In the genomic region with DNA sequence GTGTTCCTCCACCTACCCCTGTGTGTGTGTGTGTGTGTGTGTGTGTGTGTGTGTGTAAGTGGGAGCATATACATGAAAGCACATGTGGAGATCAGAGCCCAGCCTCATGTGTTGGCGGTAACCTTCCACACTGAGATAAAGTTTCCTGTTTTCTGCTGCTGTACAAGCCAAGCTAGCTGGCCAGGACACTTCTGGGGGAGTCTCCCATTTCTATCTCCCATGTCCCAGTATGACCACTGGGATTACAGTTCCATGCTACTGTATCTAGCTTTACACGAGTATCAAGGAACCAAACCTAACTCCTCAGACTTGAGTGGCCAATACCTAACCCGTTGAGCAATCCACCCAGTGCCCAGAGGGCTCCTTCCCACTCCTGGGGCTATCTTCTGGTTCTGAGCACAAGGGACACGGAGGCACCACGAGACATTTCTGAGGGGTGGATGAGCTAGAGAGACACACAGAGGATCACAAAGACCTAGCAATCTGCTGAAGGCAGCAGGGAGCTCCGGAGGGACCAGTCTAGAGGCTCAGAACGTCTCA, we compare ENCODE assay signal across 20 mouse cellular contexts. TPM values are rescaled to one million over a fixed set of nuclear protein-coding genes. Genes with fewer than 3 reads are reported as not detected.
DNase-seq lines count a peak whose midpoint lies in the region; ATAC-seq and TF ChIP-seq lines count a peak whose summit lies in the region.
"Had no signal": no experiment of that assay in that cellular context is flagged by ENCODE, and none has a peak within 500 bp of the region (broad histone marks: within the 10 kb centered on the region; RNA-seq: fewer than 3 reads in every experiment).

No protein-coding gene starts in this region.

- ATAC-seq in kidney, postnatal 0 days (replicated peaks; ENCODE audit: low FRiP score, low read depth) = no peak
- ATAC-seq in stomach, embryonic 15.5 days (ENCODE audit: insufficient read depth, low FRiP score, low read depth) = no peak
- no peak for ATAC-seq in stomach, postnatal 0 days (ENCODE audit: low FRiP score, low TSS enrichment)
- ATAC-seq in limb, embryonic 15.5 days (ENCODE audit: insufficient number of reproducible peaks, low FRiP score, low TSS enrichment, low read depth) = no peak
- no peak for ATAC-seq in midbrain, embryonic 11.5 days (ENCODE audit: low FRiP score)
- ATAC-seq: CD4-positive, CD25-positive, alpha-beta regulatory T cell, adult 4 months had no signal

- no peak for TF ChIP-seq CTCF in heart, adult 2 months (IDR thresholded peaks at IDR 0.05)
- no peak for TF ChIP-seq CTCF in kidney, postnatal 0 days (IDR thresholded peaks at IDR 0.05; ENCODE audit: low read depth)
- TF ChIP-seq CTCF in stomach, postnatal 0 days (IDR thresholded peaks at IDR 0.05; ENCODE audit: low read depth) = no peak

- H3K4me2 ChIP-seq in kidney, postnatal 0 days (ENCODE audit: low read length) = no peak overlapping the region
- no peak overlapping the region for H3K4me2 ChIP-seq in stomach, embryonic 15.5 days
- no peak overlapping the region for H3K4me2 ChIP-seq in stomach, postnatal 0 days (replicated peaks; ENCODE audit: low read depth)
- no peak overlapping the region for H3K4me2 ChIP-seq in limb, embryonic 15.5 days
- H3K4me2 ChIP-seq in midbrain, embryonic 11.5 days = no peak overlapping the region
- H3K4me2 ChIP-seq: hindbrain, embryonic 12.5 days; midbrain, embryonic 12.5 days; neural tube, embryonic 15.5 days had no signal

- H3K9ac ChIP-seq in heart, adult 2 months (ENCODE audit: low read depth, low read length) = peak overlapping the region; percentile 46
- H3K9ac ChIP-seq in kidney, postnatal 0 days (ENCODE audit: low read depth, low read length) = no peak overlapping the region
- no peak overlapping the region for H3K9ac ChIP-seq in stomach, embryonic 15.5 days
- H3K9ac ChIP-seq in stomach, postnatal 0 days (ENCODE audit: low read length) = no peak overlapping the region
- H3K9ac ChIP-seq in limb, embryonic 15.5 days = no peak overlapping the region
- no peak overlapping the region for H3K9ac ChIP-seq in midbrain, embryonic 11.5 days (ENCODE audit: low read length)
- H3K9ac ChIP-seq: hindbrain, embryonic 12.5 days; midbrain, embryonic 12.5 days; neural tube, embryonic 15.5 days had no signal

- TF ChIP-seq EP300 in heart, adult 2 months (IDR thresholded peaks at IDR 0.05; ENCODE audit: insufficient read depth, low read depth, low read length) = no peak
- no peak for TF ChIP-seq EP300 in stomach, postnatal 0 days (optimal IDR thresholded peaks at IDR 0.05)

- H3K4me3 ChIP-seq in heart, adult 2 months = no peak overlapping the region
- H3K4me3 ChIP-seq in heart, embryonic 10.5 days = no peak overlapping the region
- H3K4me3 ChIP-seq in kidney, postnatal 0 days (replicated peaks; ENCODE audit: low read depth, low read length) = no peak overlapping the region
- H3K4me3 ChIP-seq in stomach, embryonic 15.5 days (replicated peaks) = no peak overlapping the region
- no peak overlapping the region for H3K4me3 ChIP-seq in stomach, postnatal 0 days (ENCODE audit: low read depth, low read length)
- H3K4me3 ChIP-seq in limb, embryonic 15.5 days = no peak overlapping the region
- H3K4me3 ChIP-seq in midbrain, embryonic 11.5 days (ENCODE audit: low read depth, low read length) = no peak overlapping the region
- H3K4me3 ChIP-seq: forebrain, embryonic 10.5 days; hindbrain, embryonic 12.5 days; midbrain, embryonic 12.5 days; neural tube, embryonic 15.5 days had no signal

- H3K27ac ChIP-seq in heart, adult 2 months = peak overlapping the region; percentile 17; the same call in 1 of the 2 replicates
- H3K27ac ChIP-seq in heart, embryonic 10.5 days = no peak overlapping the region
- peak overlapping the region; percentile 31; the same call in 1 of the 2 replicates for H3K27ac ChIP-seq in kidney, postnatal 0 days
- peak overlapping the region; percentile 14; the same call in 1 of the 2 replicates for H3K27ac ChIP-seq in stomach, embryonic 15.5 days
- no peak overlapping the region for H3K27ac ChIP-seq in stomach, postnatal 0 days (replicated peaks)
- H3K27ac ChIP-seq in limb, embryonic 15.5 days = peak overlapping the region; percentile 51; the same call in 1 of the 2 replicates
- no peak overlapping the region for H3K27ac ChIP-seq in midbrain, embryonic 11.5 days (ENCODE audit: low read depth, low read length)
- H3K27ac ChIP-seq: forebrain, embryonic 10.5 days; hindbrain, embryonic 12.5 days; midbrain, embryonic 12.5 days; neural tube, embryonic 15.5 days had no signal

- no peak for DNase-seq in heart, adult 2 months
- DNase-seq in heart, embryonic 10.5 days (ENCODE audit: low spot score) = no peak
- DNase-seq in kidney, postnatal 0 days (ENCODE audit: low spot score) = no peak
- DNase-seq in kidney, adult 18-20 months = no peak
- DNase-seq in stomach, postnatal 0 days (ENCODE audit: low spot score) = no peak
- no peak for DNase-seq in midbrain, embryonic 11.5 days (ENCODE audit: low spot score, missing footprints)
- DNase-seq: retina, postnatal 1 day; thymus, postnatal 36 days had no signal

- intact Hi-C loops in heart, adult 2 months (cut with DNase I) = loop anchor here (2.0 kb wide), 1 partner anchor 79 kb away; no protein-coding TSS in a partner anchor

- no peaks in the 10 kb centered on the region for H3K79me2 ChIP-seq in heart, adult 2 months (replicated peaks; ENCODE audit: control insufficient read depth, insufficient read depth, low read length)

- H3K9me3 ChIP-seq in heart, embryonic 10.5 days = no peaks in the 10 kb centered on the region
- H3K9me3 ChIP-seq in kidney, postnatal 0 days (replicated peaks; ENCODE audit: low read length) = no peaks in the 10 kb centered on the region
- no peaks in the 10 kb centered on the region for H3K9me3 ChIP-seq in stomach, embryonic 15.5 days
- H3K9me3 ChIP-seq in stomach, postnatal 0 days (ENCODE audit: control insufficient read depth, low read length) = no peaks in the 10 kb centered on the region
- no peaks in the 10 kb centered on the region for H3K9me3 ChIP-seq in limb, embryonic 15.5 days
- H3K9me3 ChIP-seq in midbrain, embryonic 11.5 days (ENCODE audit: control insufficient read depth, low read length) = no peaks in the 10 kb centered on the region
- H3K9me3 ChIP-seq: hindbrain, embryonic 12.5 days; midbrain, embryonic 12.5 days; neural tube, embryonic 15.5 days had no signal

- H3K27me3 ChIP-seq in heart, adult 2 months (ENCODE audit: control insufficient read depth, insufficient read depth, low read length) = no peaks in the 10 kb centered on the region
- H3K27me3 ChIP-seq in heart, embryonic 10.5 days (ENCODE audit: insufficient read depth, poor library complexity, severe bottlenecking) = peaks cover 10% of the 10 kb centered on the region; the same call in 1 of the 2 replicates
- no peaks in the 10 kb centered on the region for H3K27me3 ChIP-seq in kidney, postnatal 0 days (ENCODE audit: insufficient read depth, low read length)
- no peaks in the 10 kb centered on the region for H3K27me3 ChIP-seq in stomach, embryonic 15.5 days (replicated peaks)
- no peaks in the 10 kb centered on the region for H3K27me3 ChIP-seq in stomach, postnatal 0 days (ENCODE audit: control insufficient read depth, insufficient read depth, low read length)
- no peaks in the 10 kb centered on the region for H3K27me3 ChIP-seq in limb, embryonic 15.5 days
- H3K27me3 ChIP-seq in midbrain, embryonic 11.5 days (ENCODE audit: control insufficient read depth, insufficient read depth, low read length) = no peaks in the 10 kb centered on the region
- H3K27me3 ChIP-seq: hindbrain, embryonic 12.5 days; midbrain, embryonic 12.5 days; neural tube, embryonic 15.5 days had no signal

- no peaks in the 10 kb centered on the region for H3K36me3 ChIP-seq in heart, adult 2 months (ENCODE audit: control insufficient read depth, insufficient read depth, low read length)
- no peaks in the 10 kb centered on the region for H3K36me3 ChIP-seq in heart, embryonic 10.5 days
- H3K36me3 ChIP-seq in kidney, postnatal 0 days (ENCODE audit: insufficient read depth, low read length) = no peaks in the 10 kb centered on the region
- no peaks in the 10 kb centered on the region for H3K36me3 ChIP-seq in stomach, embryonic 15.5 days
- H3K36me3 ChIP-seq in stomach, postnatal 0 days (ENCODE audit: control insufficient read depth, insufficient read depth, low read length) = no peaks in the 10 kb centered on the region
- H3K36me3 ChIP-seq in limb, embryonic 15.5 days = no peaks in the 10 kb centered on the region
- H3K36me3 ChIP-seq in midbrain, embryonic 11.5 days (ENCODE audit: control insufficient read depth, insufficient read depth, low read length) = no peaks in the 10 kb centered on the region
- H3K36me3 ChIP-seq: forebrain, embryonic 10.5 days; hindbrain, embryonic 12.5 days; midbrain, embryonic 12.5 days; neural tube, embryonic 15.5 days had no signal

- 62% methylated on average over 7 of the region's 7 CpGs for WGBS in heart, adult 2 months
- WGBS in heart, embryonic 10.5 days = 69% methylated on average over 7 of the region's 7 CpGs
- WGBS in kidney, postnatal 0 days = 78% methylated on average over 7 of the region's 7 CpGs
- 85% methylated on average over 7 of the region's 7 CpGs for WGBS in stomach, embryonic 15.5 days
- 71% methylated on average over 7 of the region's 7 CpGs for WGBS in stomach, postnatal 0 days
- WGBS in limb, embryonic 15.5 days = 75% methylated on average over 7 of the region's 7 CpGs
- WGBS in midbrain, embryonic 11.5 days = 75% methylated on average over 7 of the region's 7 CpGs

- peaks cover 10% of the 10 kb centered on the region for H3K4me1 ChIP-seq in heart, adult 2 months (ENCODE audit: control insufficient read depth, insufficient read depth, low read length)
- H3K4me1 ChIP-seq in heart, embryonic 10.5 days = peaks cover 9% of the 10 kb centered on the region
- H3K4me1 ChIP-seq in kidney, postnatal 0 days (replicated peaks; ENCODE audit: insufficient read depth, low read length) = no peaks in the 10 kb centered on the region
- H3K4me1 ChIP-seq in stomach, embryonic 15.5 days = peaks cover 6% of the 10 kb centered on the region; the same call in 1 of the 2 replicates
- H3K4me1 ChIP-seq in stomach, postnatal 0 days (replicated peaks; ENCODE audit: control insufficient read depth, insufficient read depth) = 0 out of 2 replicates have a peak, but pooled peaks cover 5% of the 10 kb centered on the region
- H3K4me1 ChIP-seq in limb, embryonic 15.5 days = peaks cover 24% of the 10 kb centered on the region
- H3K4me1 ChIP-seq in midbrain, embryonic 11.5 days (ENCODE audit: control insufficient read depth, insufficient read depth, low read length) = peaks cover 4% of the 10 kb centered on the region; the same call in 1 of the 2 replicates

- TF ChIP-seq POLR2A in heart, adult 2 months (IDR thresholded peaks at IDR 0.05; ENCODE audit: insufficient read depth, low read depth, low read length) = no peak

RNA-seq across cellular contexts. Expression of a gene that starts 6.4 kb away (rescaled TPM):
- total RNA-seq in heart, adult 2 months (2021) = 1 to 10 TPM; 3.5 to 3.8 TPM
- polyA plus RNA-seq in heart, adult 2 months (2012; rRNA removed) = 10.0 and 10.3 TPM in 2 replicates
- polyA plus RNA-seq in heart, embryonic 10.5 days (2016; fragmentation: Nextera tagmentation; extraction: Ambion mirVana) = 3.9 TPM in 2 replicates
- polyA plus RNA-seq in kidney, postnatal 0 days (2015; fragmentation: Nextera tagmentation; extraction: Ambion mirVana) = 11.0 and 12.4 TPM in 2 replicates
- polyA plus RNA-seq in stomach, embryonic 15.5 days (2015; fragmentation: Nextera tagmentation; extraction: Ambion mirVana) = 12.9 and 14.4 TPM in 2 replicates
- polyA plus RNA-seq in stomach, postnatal 0 days (2015; fragmentation: Nextera tagmentation; extraction: Ambion mirVana) = 17.5 and 21.7 TPM in 2 replicates
- polyA plus RNA-seq in limb, embryonic 15.5 days (2015; fragmentation: Nextera tagmentation; extraction: Ambion mirVana) = 12.7 and 12.9 TPM in 2 replicates
- polyA plus RNA-seq in midbrain, embryonic 11.5 days (2014; fragmentation: Nextera tagmentation; extraction: Ambion mirVana) = 2.6 and 4.6 TPM in 2 replicates

RNA-seq across cellular contexts. Expression of a gene that starts 13.3 kb away (rescaled TPM):
- total RNA-seq in heart, adult 2 months (2021) = 10 to 100 TPM; 48.9 to 55.5 TPM
- polyA plus RNA-seq in heart, adult 2 months (2012; rRNA removed) = 29.3 and 30.6 TPM in 2 replicates
- polyA plus RNA-seq in heart, embryonic 10.5 days (2016; fragmentation: Nextera tagmentation; extraction: Ambion mirVana) = 1.3 TPM in 2 replicates
- polyA plus RNA-seq in kidney, postnatal 0 days (2015; fragmentation: Nextera tagmentation; extraction: Ambion mirVana) = 0.72 and 0.77 TPM in 2 replicates
- 1.1 and 1.3 TPM in 2 replicates for polyA plus RNA-seq in stomach, embryonic 15.5 days (2015; fragmentation: Nextera tagmentation; extraction: Ambion mirVana)
- 0.56 and 0.67 TPM in 2 replicates for polyA plus RNA-seq in stomach, postnatal 0 days (2015; fragmentation: Nextera tagmentation; extraction: Ambion mirVana)
- 0.86 and 1.0 TPM in 2 replicates for polyA plus RNA-seq in limb, embryonic 15.5 days (2015; fragmentation: Nextera tagmentation; extraction: Ambion mirVana)
- 0.63 and 0.78 TPM in 2 replicates for polyA plus RNA-seq in midbrain, embryonic 11.5 days (2014; fragmentation: Nextera tagmentation; extraction: Ambion mirVana)

RNA-seq across cellular contexts. Expression of a gene that starts 19.1 kb away (rescaled TPM):
- under 1 TPM in 1 of 2 experiments, not detected in 1; 0.07 TPM for total RNA-seq in heart, adult 2 months (2021)
- 0.09 and 0.12 TPM in 2 replicates for polyA plus RNA-seq in heart, adult 2 months (2012; rRNA removed)
- 0.14 TPM in 1 of 2 replicates, not detected in the other for polyA plus RNA-seq in heart, embryonic 10.5 days (2016; fragmentation: Nextera tagmentation; extraction: Ambion mirVana)
- 0.62 and 0.67 TPM in 2 replicates for polyA plus RNA-seq in kidney, postnatal 0 days (2015; fragmentation: Nextera tagmentation; extraction: Ambion mirVana)
- polyA plus RNA-seq in stomach, embryonic 15.5 days (2015; fragmentation: Nextera tagmentation; extraction: Ambion mirVana) = 0.36 and 0.44 TPM in 2 replicates
- polyA plus RNA-seq in stomach, postnatal 0 days (2015; fragmentation: Nextera tagmentation; extraction: Ambion mirVana) = 0.15 and 0.16 TPM in 2 replicates
- 0.32 and 0.46 TPM in 2 replicates for polyA plus RNA-seq in limb, embryonic 15.5 days (2015; fragmentation: Nextera tagmentation; extraction: Ambion mirVana)
- polyA plus RNA-seq in midbrain, embryonic 11.5 days (2014; fragmentation: Nextera tagmentation; extraction: Ambion mirVana) = 1.9 and 2.4 TPM in 2 replicates
- total RNA-seq: gastrocnemius, postnatal 36 days; MEL had no signal

RNA-seq across cellular contexts. Expression of a gene that starts 42.7 kb away (rescaled TPM):
- under 1 TPM in 1 of 2 experiments, not detected in 1; 0.18 TPM for total RNA-seq in heart, adult 2 months (2021)
- polyA plus RNA-seq in heart, adult 2 months (2012; rRNA removed) = 0.20 and 0.29 TPM in 2 replicates
- polyA plus RNA-seq in heart, embryonic 10.5 days (2016; fragmentation: Nextera tagmentation; extraction: Ambion mirVana) = 0.18 and 0.36 TPM in 2 replicates
- not detected in 2 replicates for polyA plus RNA-seq in kidney, postnatal 0 days (2015; fragmentation: Nextera tagmentation; extraction: Ambion mirVana)
- polyA plus RNA-seq in stomach, embryonic 15.5 days (2015; fragmentation: Nextera tagmentation; extraction: Ambion mirVana) = not detected in 2 replicates
- polyA plus RNA-seq in stomach, postnatal 0 days (2015; fragmentation: Nextera tagmentation; extraction: Ambion mirVana) = not detected in 2 replicates
- polyA plus RNA-seq in limb, embryonic 15.5 days (2015; fragmentation: Nextera tagmentation; extraction: Ambion mirVana) = 0.17 TPM in 1 of 2 replicates, not detected in the other
- polyA plus RNA-seq in midbrain, embryonic 11.5 days (2014; fragmentation: Nextera tagmentation; extraction: Ambion mirVana) = 0.12 TPM in 1 of 2 replicates, not detected in the other
- total RNA-seq: adrenal gland, postnatal 25 days had no signal
- polyA plus RNA-seq: CD4-positive, CD25-positive, alpha-beta regulatory T cell, adult 4 months; hindbrain, embryonic 12.5 days; intestine, embryonic 14.5 days; limb, embryonic 11.5 days; midbrain, embryonic 12.5 days had no signal

RNA-seq across cellular contexts. Expression of a gene that starts 51.2 kb away (rescaled TPM):
- total RNA-seq in heart, adult 2 months (2021) = 10 to 100 TPM; 85.1 to 99.1 TPM
- 167 and 265 TPM in 2 replicates for polyA plus RNA-seq in heart, adult 2 months (2012; rRNA removed)
- polyA plus RNA-seq in heart, embryonic 10.5 days (2016; fragmentation: Nextera tagmentation; extraction: Ambion mirVana) = 337 and 447 TPM in 2 replicates
- polyA plus RNA-seq in kidney, postnatal 0 days (2015; fragmentation: Nextera tagmentation; extraction: Ambion mirVana) = 198 and 203 TPM in 2 replicates
- 306 and 315 TPM in 2 replicates for polyA plus RNA-seq in stomach, embryonic 15.5 days (2015; fragmentation: Nextera tagmentation; extraction: Ambion mirVana)
- 95.5 and 111 TPM in 2 replicates for polyA plus RNA-seq in stomach, postnatal 0 days (2015; fragmentation: Nextera tagmentation; extraction: Ambion mirVana)
- 270 and 282 TPM in 2 replicates for polyA plus RNA-seq in limb, embryonic 15.5 days (2015; fragmentation: Nextera tagmentation; extraction: Ambion mirVana)
- polyA plus RNA-seq in midbrain, embryonic 11.5 days (2014; fragmentation: Nextera tagmentation; extraction: Ambion mirVana) = 392 and 412 TPM in 2 replicates

Comparison
In these comparisons a context has a peak if more than half of its experiments do, and no peak if none do; other contexts are left out.
1. H3K27ac ChIP-seq: peak in heart, adult 2 months (single experiment), kidney, postnatal 0 days (single experiment), stomach, embryonic 15.5 days (single experiment) and limb, embryonic 15.5 days (single experiment); none in heart, embryonic 10.5 days (single experiment), stomach, postnatal 0 days (single experiment) and midbrain, embryonic 11.5 days (single experiment).
2. RNA of a gene that starts 13.3 kb away (polyA plus RNA-seq): 29.3 to 30.6 TPM in heart, adult 2 months; 1.3 TPM in heart, embryonic 10.5 days, 1.1 to 1.3 TPM in stomach, embryonic 15.5 days, 0.86 to 1.0 TPM in limb, embryonic 15.5 days, 0.63 to 0.78 TPM in midbrain, embryonic 11.5 days, 0.72 to 0.77 TPM in kidney, postnatal 0 days and 0.56 to 0.67 TPM in stomach, postnatal 0 days; every median in the first group is over 10 times any median in the second.